Mouse (Mus musculus): ENCODE results near the gene Obox5.
"Not testable (repeated sequence)": the region's sequence is repeated elsewhere in the genome, so short reads cannot be mapped to it uniquely, and the experiment has no call there.

Gene Obox5

DNA sequence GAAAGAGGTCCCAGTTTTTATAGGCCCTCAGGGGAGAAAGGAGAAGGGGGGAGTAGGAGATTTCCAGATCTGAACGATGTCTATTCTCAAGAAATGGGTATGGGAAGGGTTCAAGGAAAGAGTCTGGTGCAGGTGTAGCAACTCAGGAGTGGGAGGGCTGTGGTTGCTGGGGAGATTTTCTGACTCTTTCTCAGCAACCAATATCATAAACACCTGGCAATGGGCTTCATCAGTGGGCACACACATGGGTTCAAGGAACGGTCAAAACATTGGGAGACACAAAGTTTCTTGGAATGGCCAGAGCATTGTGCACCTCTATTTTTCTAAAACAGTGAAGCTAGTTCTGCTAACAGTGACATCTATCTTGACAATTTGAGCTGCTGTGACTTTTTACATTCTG, at the start of gene Obox5:
TSS of gene Obox5 (plus strand) at position 301 of the 400 bp plus-strand sequence.
- not testable (repeated sequence) for DNase-seq (ENCODE audit: low read depth, low spot score)

DNA sequence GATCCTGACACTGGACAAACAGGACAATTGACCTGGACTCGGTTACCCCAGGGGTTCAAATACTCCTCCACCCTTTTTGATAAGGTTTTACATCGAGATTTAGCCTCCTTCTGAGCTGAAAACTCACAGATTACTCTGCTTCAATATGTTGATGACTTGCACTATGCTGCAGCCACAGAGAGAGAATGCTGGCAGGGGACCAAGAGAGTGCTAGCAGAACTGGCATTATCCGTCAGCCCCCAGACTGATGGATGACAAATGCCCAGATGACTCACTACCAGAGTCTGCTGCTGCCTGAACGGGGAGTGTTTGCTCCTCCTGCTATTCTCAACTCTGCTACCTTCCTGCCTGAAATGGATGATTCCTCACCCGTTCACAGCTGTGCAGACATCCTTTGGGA, 635 bp upstream of the Obox5 start:
- DNase-seq (ENCODE audit: low read depth, low spot score), result not testable (repeated sequence)
